Mouse (Mus musculus) testis, adult 2 months (tissue): ENCODE results near the gene Ugt1a9. TPM values are rescaled to one million over a fixed set of nuclear protein-coding genes. Genes with fewer than 3 reads are reported as not detected.
"Not testable (repeated sequence)": the region's sequence is repeated elsewhere in the genome, so short reads cannot be mapped to it uniquely, and the experiment has no call there.

Experiments used
- H3K27ac ChIP-seq: fragments of 200-500 bp; 2 replicates; pipeline ENCODE4 v1.5.1; 2012; ENCODE audit warnings: low read depth, low read length; ENCODE audit not compliant: control insufficient read depth, insufficient read depth
- H3K27me3 ChIP-seq: fragments of 200-500 bp; 2 replicates; pipeline ENCODE4 v1.6.1; 2012; ENCODE audit warnings: mild to moderate bottlenecking, low read length, moderate library complexity; ENCODE audit not compliant: control insufficient read depth, insufficient read depth
- H3K36me3 ChIP-seq: fragments of 200-500 bp; 2 replicates; pipeline ENCODE4 v1.6.1; 2012; ENCODE audit warnings: mild to moderate bottlenecking, low read length; ENCODE audit not compliant: control insufficient read depth, insufficient read depth
- H3K4me1 ChIP-seq: fragments of 200-500 bp; 2 replicates; pipeline ENCODE4 v1.6.1; 2012; ENCODE audit warnings: low read length; ENCODE audit not compliant: control insufficient read depth, insufficient read depth
- H3K4me3 ChIP-seq: fragments of 200-500 bp; 2 replicates; pipeline ENCODE4 v1.5.1; 2012; ENCODE audit warnings: low read depth, mild to moderate bottlenecking, low read length, moderate library complexity, mixed read lengths; ENCODE audit not compliant: control insufficient read depth
- CTCF ChIP-seq: fragments of 200-500 bp; IDR thresholded peaks from 2 replicates; pipeline ENCODE4 v1.5.1; 2012; ENCODE audit warnings: low read depth, mild to moderate bottlenecking, inconsistent platforms, low read length, moderate library complexity; ENCODE audit not compliant: control insufficient read depth, insufficient read depth, insufficient replicate concordance
- POLR2A ChIP-seq: fragments of 200-500 bp; IDR thresholded peaks from 2 replicates; pipeline ENCODE4 v1.6.1; 2012; ENCODE audit warnings: low read depth, mild to moderate bottlenecking, inconsistent platforms, low read length, moderate library complexity; ENCODE audit not compliant: control insufficient read depth
- polyA plus RNA-seq: library from polyadenylated mRNA; depleted of rRNA; stranded (reverse); fragments of >200 nt; gene quantifications from 2 replicates; pipeline ENCODE4 v1.2.3, GENCODE M21; 2012

Gene Ugt1a9
- polyA plus RNA-seq, 1 experiment, result 0.06 TPM

DNA sequence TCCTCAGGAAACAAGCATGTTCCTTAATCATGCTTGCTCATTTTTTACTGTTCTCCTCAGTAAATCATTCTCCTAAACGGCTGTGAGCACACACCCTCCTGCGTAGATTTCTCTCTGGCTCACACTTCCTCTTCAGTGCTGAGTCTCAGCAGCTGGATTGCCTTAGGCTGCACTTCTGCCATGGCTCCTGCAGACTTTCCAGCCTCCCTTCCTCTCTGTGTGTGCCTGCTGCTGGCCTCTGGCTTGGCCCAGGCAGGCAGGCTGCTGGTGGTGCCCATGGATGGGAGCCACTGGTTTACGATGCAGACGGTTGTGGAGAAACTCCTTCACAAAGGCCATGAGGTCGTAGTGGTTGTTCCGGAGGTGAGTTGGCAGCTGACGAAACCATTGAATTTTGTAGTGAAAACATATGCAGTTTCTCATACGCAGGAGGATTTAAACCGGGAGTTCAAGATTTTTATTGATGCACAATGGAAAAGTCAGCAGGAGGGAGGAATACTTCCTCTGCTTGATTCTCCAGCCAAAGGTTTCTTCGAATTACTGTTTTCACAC, 24.4 kb downstream of the Ugt1a9 start, which contains the start of gene Ugt1a7c:
Gene Ugt1a7c (plus strand): TSS at position 122 of the 552 bp plus-strand sequence.
- H3K27me3 ChIP-seq, result no peaks in the 10 kb centered on the region
- H3K4me3 ChIP-seq, result no peak within 1 kb of the TSS
- no peaks in the 10 kb centered on the region for H3K4me1 ChIP-seq
- H3K36me3 ChIP-seq, result no peaks in the 10 kb centered on the region
- H3K27ac ChIP-seq, result peak within 1 kb of the TSS; percentile 54; the same call in 1 of the 2 replicates
- TF ChIP-seq CTCF, result no peak
- no peak for TF ChIP-seq POLR2A

GRCm38 (mm10) chr1:88098546-88098945, 27.9 kb downstream of the Ugt1a9 start:
- H3K27ac ChIP-seq, result 0 out of 2 replicates have a peak overlapping the region, but pooled peaks have one; percentile 32
- H3K36me3 ChIP-seq, H3K4me3 ChIP-seq, H3K27me3 ChIP-seq, H3K4me1 ChIP-seq: not testable (repeated sequence)

GRCm38 (mm10) chr1:88099691-88100090, 29.1 kb downstream of the Ugt1a9 start:
- not testable (repeated sequence) for H3K27ac ChIP-seq, H3K36me3 ChIP-seq, H3K4me1 ChIP-seq, H3K4me3 ChIP-seq, H3K27me3 ChIP-seq

- H3K27ac ChIP-seq, H3K36me3 ChIP-seq: not testable (repeated sequence)
Measured at GRCm38 (mm10) chr1:88103019-88103418, 32.4 kb downstream of the Ugt1a9 start, which contains the start of gene Ugt1a6b. TSS of gene Ugt1a6b (plus strand) at chr1:88103252.

GRCm38 (mm10) chr1:88103697-88104468, 33.3 kb downstream of the Ugt1a9 start:
- H3K27ac ChIP-seq, H3K27me3 ChIP-seq, H3K4me3 ChIP-seq, H3K4me1 ChIP-seq, H3K36me3 ChIP-seq: not testable (repeated sequence)

More at GRCm38 (mm10) chr1:88103019-88103418, 32.4 kb downstream of the Ugt1a9 start, which contains the start of gene Ugt1a6b:
- H3K4me1 ChIP-seq, H3K4me3 ChIP-seq, H3K27me3 ChIP-seq: not testable (repeated sequence)

DNA sequence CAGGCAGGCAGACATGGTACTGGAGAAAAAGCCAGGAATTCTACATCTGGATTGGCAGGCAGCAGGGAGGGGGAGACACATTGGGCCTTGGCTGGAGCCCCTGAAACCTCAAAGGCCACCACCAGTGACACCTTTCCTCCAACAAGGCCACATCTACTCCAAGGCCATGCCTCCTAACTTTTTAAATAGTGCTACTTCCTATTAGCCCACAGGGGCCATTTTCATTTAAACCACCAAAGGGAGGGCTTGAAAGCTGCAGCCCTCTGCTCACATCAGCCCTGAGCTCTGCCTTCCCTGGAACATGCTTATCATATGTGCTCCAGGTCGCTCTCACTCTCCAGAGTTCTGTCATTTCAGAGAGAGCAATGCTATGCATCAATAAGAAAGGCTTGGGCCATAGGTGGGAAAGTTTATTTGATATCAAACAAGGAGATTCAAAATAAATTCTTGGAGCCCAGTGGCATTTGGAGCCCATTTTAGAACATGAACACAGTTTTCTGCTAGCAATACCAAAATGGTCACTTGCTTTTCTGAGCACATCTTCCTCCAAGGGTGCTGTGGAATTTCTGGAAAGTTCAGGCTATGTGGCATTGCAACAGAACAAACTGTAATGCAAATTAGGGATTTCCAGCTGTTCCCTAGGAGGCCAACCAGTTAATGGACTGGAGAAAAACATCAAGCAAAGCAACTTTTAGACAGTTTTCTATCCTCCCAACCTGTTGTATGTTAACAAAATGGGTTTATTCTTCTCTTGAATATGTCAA, 34.2 kb downstream of the Ugt1a9 start:
- Histone ChIP-seq H3K27me3 (no peaks in the 10 kb centered on the region), H3K27ac (no peak overlapping the region), H3K4me3 (no peak overlapping the region), H3K4me1 (no peaks in the 10 kb centered on the region), H3K36me3 (no peaks in the 10 kb centered on the region)
- TF ChIP-seq POLR2A, result no peak
- TF ChIP-seq CTCF, result no peak

- Histone ChIP-seq H3K4me1 (no peaks in the 10 kb centered on the region), H3K36me3 (no peaks in the 10 kb centered on the region), H3K4me3 (no peak overlapping the region), H3K27ac (no peak overlapping the region), H3K27me3 (no peaks in the 10 kb centered on the region)
- TF ChIP-seq CTCF (no peak), POLR2A (no peak)
Measured at GRCm38 (mm10) chr1:88105656-88106055, 35.1 kb downstream of the Ugt1a9 start.

GRCm38 (mm10) chr1:88109027-88109557, 38.5 kb downstream of the Ugt1a9 start:
- not testable (repeated sequence) for H3K4me1 ChIP-seq, H3K27me3 ChIP-seq, H3K4me3 ChIP-seq, H3K27ac ChIP-seq, H3K36me3 ChIP-seq

DNA sequence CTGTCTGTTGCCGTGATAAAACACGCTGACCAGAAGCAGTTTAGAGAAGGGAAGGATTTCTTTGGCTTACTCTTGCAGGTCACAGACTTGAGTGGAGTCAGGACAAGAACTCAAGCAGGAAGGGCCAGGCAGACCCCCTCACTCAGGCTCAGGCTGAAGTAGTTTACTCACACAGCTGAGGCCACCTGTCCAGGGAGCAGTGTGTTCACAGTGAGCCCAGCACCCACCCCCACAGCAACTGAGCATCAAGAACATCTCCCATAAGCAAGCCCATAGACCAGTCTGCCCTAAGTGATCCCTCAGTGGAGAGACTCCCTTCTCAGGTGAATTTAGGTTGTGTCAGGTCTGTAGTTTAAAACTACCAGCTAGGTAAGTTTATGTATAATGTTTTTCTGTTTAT, 39.0 kb downstream of the Ugt1a9 start:
- H3K27ac ChIP-seq, H3K36me3 ChIP-seq, H3K4me3 ChIP-seq, H3K27me3 ChIP-seq, H3K4me1 ChIP-seq: not testable (repeated sequence)

- not testable (repeated sequence) for H3K4me1 ChIP-seq, H3K36me3 ChIP-seq, H3K4me3 ChIP-seq, H3K27ac ChIP-seq, H3K27me3 ChIP-seq
Measured at GRCm38 (mm10) chr1:88112769-88113168, 42.2 kb downstream of the Ugt1a9 start.

DNA sequence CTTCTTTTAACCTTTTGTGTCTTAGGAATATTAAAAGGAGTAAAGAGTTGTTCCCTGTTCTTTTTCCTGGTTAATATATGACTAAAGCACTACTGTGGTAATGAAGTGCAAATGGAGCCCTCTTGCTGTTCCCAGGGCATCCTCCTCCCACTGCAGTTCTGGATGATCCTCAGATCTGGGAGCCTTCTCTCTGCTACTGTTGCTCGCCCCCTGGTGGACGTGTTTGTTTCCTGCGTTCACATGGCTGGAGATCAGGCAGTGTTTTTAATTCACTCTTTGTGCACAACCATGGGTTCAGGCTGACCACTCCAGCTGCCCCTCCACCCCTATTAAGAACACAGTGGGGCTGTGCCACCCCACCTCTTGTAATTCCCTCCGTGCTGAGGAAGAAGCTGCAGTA, 50.0 kb downstream of the Ugt1a9 start:
- not testable (repeated sequence) for H3K4me3 ChIP-seq, H3K4me1 ChIP-seq, H3K27me3 ChIP-seq, H3K27ac ChIP-seq, H3K36me3 ChIP-seq
